Mouse (Mus musculus) limb, embryonic 14.5 days (tissue): ENCODE results near the gene Slc35b2. TPM values are rescaled to one million over a fixed set of nuclear protein-coding genes. Genes with fewer than 3 reads are reported as not detected.

Experiments used
- ATAC-seq: fragments of 200-750 bp; cut with Nextera tagmentation; 2 replicates; pipeline ENCODE4 v1.8.0; 2017; ENCODE audit warnings: low read depth, moderate number of reproducible peaks, moderate TSS enrichment; ENCODE audit not compliant: low FRiP score
- DNase-seq: peaks from one replicate; pipeline ENCODE4 v3.0.0-alpha.2; 2015; ENCODE audit warnings: low spot score
- H3K27ac ChIP-seq: fragments of 300-500 bp; sonication (generic); replicated peaks from 2 replicates; pipeline ENCODE4 v1.5.1; 2014; ENCODE audit warnings: low read depth, mild to moderate bottlenecking, low read length, moderate library complexity, mixed read lengths
- H3K27me3 ChIP-seq: fragments of 300-500 bp; sonication (generic); 2 replicates; pipeline ENCODE4 v1.6.1; 2014; ENCODE audit warnings: low read length, mixed read lengths; ENCODE audit not compliant: control insufficient read depth, insufficient read depth
- H3K36me3 ChIP-seq: fragments of 300-500 bp; sonication (generic); 2 replicates; pipeline ENCODE4 v1.6.1; 2014; ENCODE audit warnings: mild to moderate bottlenecking, low read length, moderate library complexity, mixed read lengths; ENCODE audit not compliant: control insufficient read depth, insufficient read depth
- H3K4me1 ChIP-seq: fragments of 300-500 bp; sonication (generic); 2 replicates; pipeline ENCODE4 v1.6.1; 2014; ENCODE audit warnings: antibody characterized with exemption, low read length, mixed read lengths; ENCODE audit not compliant: control insufficient read depth, insufficient read depth
- H3K4me2 ChIP-seq: fragments of 300-500 bp; sonication (generic); replicated peaks from 2 replicates; pipeline ENCODE4 v1.6.1; 2014; ENCODE audit warnings: low read depth, mild to moderate bottlenecking, low read length, moderate library complexity; ENCODE audit not compliant: severe bottlenecking
- H3K4me3 ChIP-seq: fragments of 300-500 bp; sonication (generic); replicated peaks from 2 replicates; pipeline ENCODE4 v1.5.1; 2014; ENCODE audit warnings: low read length
- H3K9ac ChIP-seq: fragments of 300-500 bp; sonication (generic); 2 replicates; pipeline ENCODE4 v1.6.1; 2014; ENCODE audit warnings: mild to moderate bottlenecking, low read depth, low read length, moderate library complexity; ENCODE audit not compliant: severe bottlenecking
- H3K9me3 ChIP-seq: fragments of 300-500 bp; sonication (generic); 2 replicates; pipeline ENCODE4 v1.6.1; 2016; ENCODE audit warnings: low read length; ENCODE audit not compliant: control insufficient read depth
- POLR2A ChIP-seq: fragments of 200-500 bp; IDR thresholded peaks from 2 replicates; pipeline ENCODE4 v1.8.0; 2012; ENCODE audit warnings: inconsistent platforms, mild to moderate bottlenecking, moderate library complexity, borderline replicate concordance; ENCODE audit not compliant: insufficient read depth, insufficient read length; ENCODE audit errors: extremely low read depth
- WGBS: fragments of 180-500 bp; shearing (Covaris S2); extraction: QIAGEN DNeasy Blood & Tissue Kit; methylation state at CpG from one replicate; pipeline ENCODE4 v1.1.7; 2014; 5-methylcytosine and 5-hydroxymethylcytosine counted together
- polyA plus RNA-seq, 2 experiments: library from polyadenylated mRNA; depleted of rRNA in 1 of 2; stranded (reverse) in 1 of 2; unstranded in 1 of 2; fragments of >200 nt; fragmentation: Nextera tagmentation in 1 of 2; extraction: Ambion mirVana in 1 of 2; gene quantifications; 2 replicates each; pipeline versions ENCODE4 v1.2.1 to v1.2.3; 2012 to 2014

Slc35b2 gene
- polyA plus RNA-seq, 2 experiments: 96.9 to 138 TPM

DNA sequence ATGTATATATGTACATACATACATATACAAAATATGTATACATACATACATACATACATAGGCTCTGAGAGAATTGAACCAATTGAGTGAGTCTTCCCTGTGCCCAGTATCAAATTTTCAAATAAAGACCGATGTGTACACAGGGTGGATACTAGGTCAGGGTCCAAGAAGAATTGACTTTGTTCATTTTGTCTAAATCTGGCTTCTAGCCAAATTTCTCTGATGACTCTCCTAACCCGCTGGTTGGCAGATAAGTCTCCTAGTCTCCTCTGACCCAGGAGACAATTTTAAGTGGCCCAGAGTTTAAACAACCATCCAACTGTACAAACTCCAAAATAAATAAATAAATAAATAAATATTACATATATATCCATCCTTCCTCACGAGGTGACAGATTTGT lies 35.2 kb downstream of the Slc35b2 start:
- Histone ChIP-seq H3K4me2 (peak overlapping the region; percentile 56; the same call in 1 of the 2 replicates), H3K4me1 (peaks cover 28% of the 10 kb centered on the region), H3K4me3 (peak overlapping the region; percentile 31; the same call in 1 of the 2 replicates), H3K27ac (no peak overlapping the region), H3K9ac (no peak overlapping the region), H3K27me3 (0 out of 2 replicates have a peak, but pooled peaks cover 18% of the 10 kb centered on the region), H3K9me3 (no peaks in the 10 kb centered on the region), H3K36me3 (no peaks in the 10 kb centered on the region)
- DNase-seq (no peak), ATAC-seq (no peak)
- WGBS: 63% methylated on average over 3 of the region's 3 CpGs
- no peak for TF ChIP-seq POLR2A

DNA sequence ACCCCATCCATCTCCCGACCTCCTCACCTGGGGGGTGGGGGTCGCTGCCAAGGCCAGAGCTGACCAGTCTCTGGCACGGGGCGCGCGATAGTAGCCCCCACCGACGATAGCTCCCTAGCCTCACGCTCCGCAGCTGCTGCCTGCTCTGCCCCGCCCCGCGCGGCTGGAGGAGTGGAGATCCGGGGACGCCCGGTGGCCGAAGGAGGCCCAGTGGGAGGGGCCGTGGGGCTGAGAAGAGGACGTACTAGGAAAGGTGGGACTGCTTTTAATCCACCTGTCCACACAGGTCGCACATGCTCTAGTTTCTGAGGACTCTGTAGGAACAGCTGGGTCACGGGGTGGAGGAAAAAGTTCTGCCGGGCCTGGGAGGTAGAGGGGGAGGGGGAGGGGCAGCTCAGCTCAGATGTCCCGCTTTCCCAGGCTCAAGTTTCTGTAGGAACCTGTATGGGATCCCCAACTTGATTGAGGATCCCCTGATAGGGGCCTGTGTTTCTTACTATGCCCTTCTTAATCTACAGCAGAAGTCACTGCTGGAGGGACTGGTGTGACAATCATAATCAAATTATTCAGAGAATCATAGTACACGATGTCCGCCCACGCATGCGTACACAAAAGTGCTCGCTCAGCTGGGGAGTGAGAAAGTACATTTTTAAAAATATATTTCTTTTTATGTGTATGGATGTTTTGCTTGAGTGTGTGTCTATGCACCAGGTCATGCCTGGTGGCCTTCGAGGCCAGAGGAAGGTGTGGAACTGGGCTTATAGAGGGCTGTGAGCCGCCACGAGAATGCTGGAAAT lies 36.0 kb downstream of the Slc35b2 start, which contains the start of gene Slc29a1:
Gene Slc29a1, minus strand, starts transcription at position 161 of the 797 bp plus-strand sequence.
- H3K4me1 ChIP-seq: peaks cover 22% of the 10 kb centered on the region
- WGBS: 18% methylated on average over 31 of the region's 32 CpGs
- no peak for DNase-seq
- peak within 1 kb of the TSS; percentile 31 for H3K4me3 ChIP-seq
- H3K4me2 ChIP-seq: peak within 1 kb of the TSS; percentile 56
- ATAC-seq: peak; percentile 30; the same call in 1 of the 2 replicates
- no peak within 1 kb of the TSS for H3K27ac ChIP-seq
- TF ChIP-seq POLR2A: no peak
- H3K9me3 ChIP-seq: no peaks in the 10 kb centered on the region
- no peaks in the 10 kb centered on the region for H3K36me3 ChIP-seq
- H3K9ac ChIP-seq: peak within 1 kb of the TSS; percentile 12; the same call in 1 of the 2 replicates
- 0 out of 2 replicates have a peak, but pooled peaks cover 18% of the 10 kb centered on the region for H3K27me3 ChIP-seq

DNA sequence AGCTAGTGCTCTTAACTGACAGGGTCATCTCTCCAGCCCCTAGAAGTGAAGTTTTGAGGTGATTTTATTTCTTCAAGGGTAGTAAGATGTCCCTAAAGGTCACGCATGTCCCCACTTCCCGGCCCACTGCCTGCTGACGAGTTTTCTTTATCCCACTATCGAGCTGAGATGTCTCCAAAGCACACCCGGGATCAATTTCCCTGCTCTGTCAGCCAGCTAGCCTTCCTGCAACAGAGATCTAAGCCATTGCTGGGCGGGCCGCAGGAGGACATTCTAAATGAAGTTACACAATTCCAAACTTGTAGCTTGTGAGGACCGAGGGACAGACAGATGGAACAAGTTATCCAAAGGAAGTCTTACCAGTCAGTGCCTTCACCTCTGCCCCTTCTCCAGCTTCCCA lies 36.6 kb downstream of the Slc35b2 start:
- no peak overlapping the region for H3K4me2 ChIP-seq
- H3K4me3 ChIP-seq: no peak overlapping the region
- H3K9me3 ChIP-seq: no peaks in the 10 kb centered on the region
- no peak overlapping the region for H3K9ac ChIP-seq
- no peaks in the 10 kb centered on the region for H3K36me3 ChIP-seq
- DNase-seq: no peak
- H3K27ac ChIP-seq: no peak overlapping the region
- 50% methylated on average over 8 of the region's 8 CpGs for WGBS
- H3K27me3 ChIP-seq: 0 out of 2 replicates have a peak, but pooled peaks cover 18% of the 10 kb centered on the region
- no peak for ATAC-seq
- H3K4me1 ChIP-seq: peaks cover 17% of the 10 kb centered on the region
- TF ChIP-seq POLR2A: no peak

DNA sequence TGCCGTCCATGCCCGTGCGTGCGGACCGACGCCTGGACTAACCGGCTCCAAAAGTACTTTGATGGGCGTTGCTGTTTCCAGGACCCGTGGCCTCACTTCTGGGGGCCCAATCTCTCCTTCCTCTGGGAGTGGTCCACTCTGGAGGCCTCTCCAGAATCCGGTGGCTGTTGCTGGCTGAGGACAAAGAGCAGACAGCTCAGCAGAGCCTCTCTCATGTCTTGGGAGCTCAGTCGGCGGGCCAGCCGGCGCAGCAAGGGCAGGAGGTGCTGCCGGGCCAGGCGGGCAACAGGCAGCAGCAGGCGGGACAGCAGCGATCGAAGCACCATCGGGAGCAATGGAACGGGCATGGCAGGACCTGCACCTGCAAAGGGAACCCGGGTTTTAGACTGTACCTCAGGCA lies 37.7 kb downstream of the Slc35b2 start:
- DNase-seq (no peak), ATAC-seq (no peak)
- H3K9me3 ChIP-seq: no peaks in the 10 kb centered on the region
- 0 out of 2 replicates have a peak overlapping the region, but pooled peaks have one; percentile 25 for H3K9ac ChIP-seq
- no peak overlapping the region; the same call in 1 of the 2 replicates for H3K27ac ChIP-seq
- 0 out of 2 replicates have a peak overlapping the region, but pooled peaks have one; percentile 4 for H3K4me3 ChIP-seq
- 0 out of 2 replicates have a peak, but pooled peaks cover 18% of the 10 kb centered on the region for H3K27me3 ChIP-seq
- no peak overlapping the region for H3K4me2 ChIP-seq
- H3K36me3 ChIP-seq: no peaks in the 10 kb centered on the region
- H3K4me1 ChIP-seq: peaks cover 9% of the 10 kb centered on the region
- TF ChIP-seq POLR2A: no peak
- 20% methylated on average over 22 of the region's 22 CpGs for WGBS

DNA sequence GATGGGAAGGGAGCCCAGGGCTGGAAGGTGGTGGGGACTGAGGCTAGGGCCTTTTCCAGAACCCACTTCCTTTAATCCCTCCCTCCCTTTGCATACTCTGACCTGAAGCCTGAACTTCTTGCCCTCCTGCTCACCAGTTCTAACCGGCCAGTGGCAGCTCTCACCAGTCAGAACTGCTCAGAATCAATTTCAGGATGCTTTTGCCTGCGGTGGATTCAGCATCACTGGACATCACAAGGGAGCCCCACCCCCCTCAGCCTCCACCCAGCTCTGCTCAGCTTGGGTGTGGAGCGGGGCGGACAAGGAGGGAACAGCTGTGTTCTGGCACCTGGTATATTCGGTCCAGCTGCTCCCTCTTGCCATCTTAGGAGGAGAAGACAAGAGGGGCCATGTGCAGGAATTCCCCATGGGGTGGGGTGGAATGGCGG lies 38.2 kb downstream of the Slc35b2 start, which contains the start of gene Mymx:
Gene Mymx, minus strand, starts transcription at position 226 of the 428 bp plus-strand sequence.
- H3K27ac ChIP-seq: no peak within 1 kb of the TSS; the same call in 1 of the 2 replicates
- H3K36me3 ChIP-seq: no peaks in the 10 kb centered on the region
- no peak for TF ChIP-seq POLR2A
- 0 out of 2 replicates have a peak within 1 kb of the TSS, but pooled peaks have one; percentile 4 for H3K4me3 ChIP-seq
- H3K9me3 ChIP-seq: no peaks in the 10 kb centered on the region
- 0 out of 2 replicates have a peak within 1 kb of the TSS, but pooled peaks have one; percentile 25 for H3K9ac ChIP-seq
- WGBS: 26% methylated on average over 6 of the region's 6 CpGs
- no peak within 1 kb of the TSS for H3K4me2 ChIP-seq
- peaks cover 4% of the 10 kb centered on the region for H3K4me1 ChIP-seq
- DNase-seq: no peak
- peak; percentile 57 for ATAC-seq
- H3K27me3 ChIP-seq: 0 out of 2 replicates have a peak, but pooled peaks cover 18% of the 10 kb centered on the region
